In the genomic region with DNA sequence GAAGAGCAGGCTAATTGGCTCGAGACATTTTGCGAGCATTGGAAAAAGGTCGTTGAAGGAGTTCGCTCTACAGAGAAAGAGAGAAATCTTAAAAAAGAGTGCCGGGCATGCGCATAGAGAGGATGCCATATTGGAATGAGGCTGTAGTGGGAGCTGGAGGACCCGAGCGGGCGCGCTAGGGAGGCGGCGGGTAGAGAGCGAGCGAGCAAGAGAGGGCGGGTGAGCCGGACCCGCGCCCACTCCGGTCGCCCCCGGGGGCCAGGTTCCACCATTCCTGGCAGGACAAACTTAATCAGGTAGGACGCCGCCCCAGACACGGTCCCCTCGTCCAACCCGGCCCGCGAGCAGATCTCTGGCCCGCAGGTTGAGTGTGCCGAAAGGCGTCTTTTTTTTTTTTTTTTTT, we compare ENCODE assay signal across 8 mouse cellular contexts. TPM values are rescaled to one million over a fixed set of nuclear protein-coding genes. Genes with fewer than 3 reads are reported as not detected.
DNase-seq lines count a peak whose midpoint lies in the region; ATAC-seq and TF ChIP-seq lines count a peak whose summit lies in the region.

No protein-coding gene starts in this region.

- H3K4me1 ChIP-seq in embryonic facial prominence, embryonic 12.5 days: peaks cover 11% of the 10 kb centered on the region; the same call in 1 of the 2 replicates
- no peaks in the 10 kb centered on the region; the same call in 1 of the 2 replicates for H3K4me1 ChIP-seq in liver, embryonic 11.5 days (replicated peaks; ENCODE audit: control insufficient read depth, insufficient read depth, low read length)
- peaks cover 21% of the 10 kb centered on the region for H3K4me1 ChIP-seq in stomach, embryonic 15.5 days

- no peak overlapping the region for H3K27ac ChIP-seq in embryonic facial prominence, embryonic 12.5 days
- H3K27ac ChIP-seq in liver, embryonic 11.5 days (ENCODE audit: low read depth, low read length): no peak overlapping the region
- no peak overlapping the region for H3K27ac ChIP-seq in stomach, embryonic 15.5 days

- H3ac ChIP-seq in myocyte (ENCODE audit: control insufficient read depth, insufficient read length): no peak overlapping the region

- H3K4me2 ChIP-seq in embryonic facial prominence, embryonic 12.5 days (replicated peaks): peak overlapping the region; percentile 93
- peak overlapping the region; percentile 90 for H3K4me2 ChIP-seq in liver, embryonic 11.5 days
- peak overlapping the region; percentile 75 for H3K4me2 ChIP-seq in myocyte (ENCODE audit: low read depth)
- H3K4me2 ChIP-seq in stomach, embryonic 15.5 days: peak overlapping the region; percentile 98

- H3K79me2 ChIP-seq in myocyte (ENCODE audit: control insufficient read depth, insufficient read depth): no peaks in the 10 kb centered on the region

- ATAC-seq in embryonic facial prominence, embryonic 12.5 days (ENCODE audit: insufficient number of reproducible peaks, insufficient read depth, low FRiP score, low TSS enrichment): peak; percentile 71; the same call in 1 of the 2 replicates
- peak; percentile 73 for ATAC-seq in liver, embryonic 11.5 days (replicated peaks; ENCODE audit: low FRiP score)
- ATAC-seq in stomach, embryonic 15.5 days (ENCODE audit: insufficient read depth, low FRiP score, low read depth): peak; percentile 76

- peak overlapping the region; percentile 58 for H3K4me3 ChIP-seq in embryonic facial prominence, embryonic 12.5 days
- H3K4me3 ChIP-seq in liver, embryonic 11.5 days (ENCODE audit: low read depth, low read length): peak overlapping the region; percentile 62
- H3K4me3 ChIP-seq in myocyte: peak overlapping the region; percentile 19
- peak overlapping the region; percentile 56 for H3K4me3 ChIP-seq in stomach, embryonic 15.5 days (replicated peaks)

- WGBS in embryonic facial prominence, embryonic 12.5 days: under 1% methylated on average over 31 of the region's 31 CpGs
- WGBS in liver, embryonic 11.5 days: under 1% methylated on average over 31 of the region's 31 CpGs
- WGBS in stomach, embryonic 15.5 days: 0% methylated on average over 31 of the region's 31 CpGs

- peaks cover 71% of the 10 kb centered on the region for H3K27me3 ChIP-seq in embryonic facial prominence, embryonic 12.5 days
- H3K27me3 ChIP-seq in liver, embryonic 11.5 days (replicated peaks; ENCODE audit: control insufficient read depth, insufficient read depth, low read length): peaks cover 65% of the 10 kb centered on the region
- peaks cover 16% of the 10 kb centered on the region for H3K27me3 ChIP-seq in myocyte (ENCODE audit: control insufficient read depth, insufficient read depth, insufficient read length)
- peaks cover 38% of the 10 kb centered on the region for H3K27me3 ChIP-seq in stomach, embryonic 15.5 days (replicated peaks)

- H3K9me3 ChIP-seq in embryonic facial prominence, embryonic 12.5 days: no peaks in the 10 kb centered on the region
- no peaks in the 10 kb centered on the region for H3K9me3 ChIP-seq in liver, embryonic 11.5 days (ENCODE audit: control insufficient read depth, low read length)
- H3K9me3 ChIP-seq in stomach, embryonic 15.5 days: no peaks in the 10 kb centered on the region

- peak overlapping the region; percentile 37; the same call in 1 of the 2 replicates for H3K9ac ChIP-seq in embryonic facial prominence, embryonic 12.5 days
- no peak overlapping the region for H3K9ac ChIP-seq in liver, embryonic 11.5 days (ENCODE audit: low read depth, low read length)
- H3K9ac ChIP-seq in stomach, embryonic 15.5 days: no peak overlapping the region

- no peak for TF ChIP-seq POLR2A in myocyte (IDR thresholded peaks at IDR 0.05; ENCODE audit: insufficient read length, low read depth)

- no peaks in the 10 kb centered on the region for H3K36me3 ChIP-seq in embryonic facial prominence, embryonic 12.5 days
- H3K36me3 ChIP-seq in liver, embryonic 11.5 days (ENCODE audit: control insufficient read depth, insufficient read depth, low read length): no peaks in the 10 kb centered on the region
- no peaks in the 10 kb centered on the region for H3K36me3 ChIP-seq in myocyte (ENCODE audit: control insufficient read depth, insufficient read depth)
- no peaks in the 10 kb centered on the region for H3K36me3 ChIP-seq in stomach, embryonic 15.5 days

- peak; percentile 20 to 43 for DNase-seq in spleen, adult 18-20 months
- DNase-seq in spleen, adult 12 weeks (ENCODE audit: low spot score): no peak
- peak; percentile 29 for DNase-seq in heart, adult 8-10 months (ENCODE audit: low spot score)
- peak; percentile 12 to 34 for DNase-seq in kidney, adult 8-10 months
- DNase-seq in liver, embryonic 11.5 days (ENCODE audit: low spot score): peak; percentile 79

TF ChIP-seq in myocyte, 11 proteins besides CTCF, POLR2A, EP300 and RAD21:
- no peak for TF ChIP-seq E2F4 (IDR thresholded peaks at IDR 0.05; ENCODE audit: insufficient read depth)
- no peak for TF ChIP-seq REST (IDR thresholded peaks at IDR 0.05; ENCODE audit: insufficient read depth, insufficient read length)
- TF ChIP-seq POLR2AphosphoS2 (IDR thresholded peaks at IDR 0.05; ENCODE audit: insufficient read length, low read depth): no peak
- TF ChIP-seq CEBPB (IDR thresholded peaks at IDR 0.05; ENCODE audit: insufficient read depth, poor library complexity, severe bottlenecking): no peak

RNA-seq across cellular contexts. Expression of a gene that starts 2.0 kb away (rescaled TPM):
- polyA plus RNA-seq in embryonic facial prominence, embryonic 12.5 days (2016; fragmentation: Nextera tagmentation; extraction: Ambion mirVana): 2.2 and 2.6 TPM in 2 replicates
- under 1 TPM; 0.12 to 0.35 (median 0.32) TPM for total RNA-seq in heart, adult 8-10 months (2022)
- 1.9 and 2.2 TPM in 2 replicates for polyA plus RNA-seq in liver, embryonic 11.5 days (2014; fragmentation: Nextera tagmentation; extraction: Ambion mirVana)
- polyA plus RNA-seq in myocyte (2012; fragmentation: generic; extraction: Trizol): 0.19 TPM
- 3.0 TPM in 2 replicates for polyA plus RNA-seq in stomach, embryonic 15.5 days (2015; fragmentation: Nextera tagmentation; extraction: Ambion mirVana)
